Mouse (Mus musculus) stomach, embryonic 14.5 days (tissue): ENCODE results near the gene Rcsd1. TPM values are rescaled to one million over a fixed set of nuclear protein-coding genes. Genes with fewer than 3 reads are reported as not detected.

ENCODE experiments used
- ATAC-seq: fragments of 200-750 bp; cut with Nextera tagmentation; 2 replicates; pipeline ENCODE4 v1.8.0; 2017; ENCODE audit warnings: low read depth, moderate TSS enrichment; ENCODE audit not compliant: insufficient number of reproducible peaks, insufficient read depth, low FRiP score
- H3K27ac ChIP-seq: fragments of 300-500 bp; sonication (generic); 2 replicates; pipeline ENCODE4 v1.5.1; 2014; ENCODE audit warnings: mild to moderate bottlenecking, low read length, moderate library complexity, mixed read lengths
- H3K27me3 ChIP-seq: fragments of 300-500 bp; sonication (generic); 2 replicates; pipeline ENCODE4 v1.6.1; 2014; ENCODE audit warnings: low read length, control low read depth, mixed read lengths; ENCODE audit not compliant: control insufficient read depth, insufficient read depth
- H3K36me3 ChIP-seq: fragments of 300-500 bp; sonication (generic); 2 replicates; pipeline ENCODE4 v1.6.1; 2014; ENCODE audit warnings: mild to moderate bottlenecking, control low read depth, low read length, moderate library complexity, mixed read lengths; ENCODE audit not compliant: control insufficient read depth, insufficient read depth
- H3K4me1 ChIP-seq: fragments of 300-500 bp; sonication (generic); 2 replicates; pipeline ENCODE4 v1.6.1; 2014; ENCODE audit warnings: low read length, control low read depth, mixed read lengths; ENCODE audit not compliant: control insufficient read depth, insufficient read depth
- H3K4me2 ChIP-seq: fragments of 300-500 bp; sonication (generic); replicated peaks from 2 replicates; pipeline ENCODE4 v1.6.1; 2014; ENCODE audit warnings: low read depth, low read length, control low read depth
- H3K4me3 ChIP-seq: fragments of 300-500 bp; sonication (generic); 2 replicates; pipeline ENCODE4 v1.5.1; 2014; ENCODE audit warnings: low read depth, low read length, control low read depth
- H3K9ac ChIP-seq: fragments of 300-500 bp; sonication (generic); replicated peaks from 2 replicates; pipeline ENCODE4 v1.6.1; 2014; ENCODE audit warnings: low read depth, mild to moderate bottlenecking, control low read depth, low read length, moderate library complexity, mixed read lengths
- H3K9me3 ChIP-seq: fragments of 300-500 bp; sonication (generic); 2 replicates; pipeline ENCODE4 v1.6.1; 2016; ENCODE audit warnings: low read depth, low read length, control low read depth; ENCODE audit not compliant: control insufficient read depth
- WGBS: fragments of 180-500 bp; shearing (Covaris S2); extraction: QIAGEN DNeasy Blood & Tissue Kit; methylation state at CpG from one replicate; pipeline ENCODE4 v1.1.7; 2014; 5-methylcytosine and 5-hydroxymethylcytosine counted together
- polyA plus RNA-seq: library from polyadenylated mRNA; unstranded; fragments of >200 nt; fragmentation: Nextera tagmentation; extraction: Ambion mirVana; gene quantifications from 2 replicates; pipeline ENCODE4 v1.2.1, GENCODE M21; 2014

Rcsd1 gene
- polyA plus RNA-seq, 1 experiment from 2014 or later: 44.0 TPM

DNA sequence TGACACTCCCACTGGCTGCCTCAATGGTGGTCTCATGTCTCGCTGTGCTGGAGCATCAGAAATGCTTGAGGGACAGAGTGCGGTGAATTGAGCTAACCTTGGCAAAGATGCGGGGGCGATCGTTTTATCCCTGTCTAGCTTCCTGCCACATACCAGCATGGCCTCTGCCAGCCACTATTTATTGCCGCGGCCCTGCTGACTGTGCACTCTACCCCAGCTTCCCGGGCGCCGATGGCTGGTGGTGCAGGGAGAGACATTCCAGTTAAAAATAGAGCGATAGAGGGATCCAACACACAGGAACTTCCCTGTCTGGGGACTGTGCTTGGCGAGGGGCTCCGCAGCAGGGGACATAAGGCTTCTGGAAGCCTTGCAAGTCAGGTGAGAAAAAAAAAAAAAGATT is 42.2 kb downstream of the Rcsd1 start:
- Histone ChIP-seq H3K36me3 (0 out of 2 replicates have a peak, but pooled peaks cover 8% of the 10 kb centered on the region), H3K4me1 (no peaks in the 10 kb centered on the region), H3K27ac (no peak overlapping the region), H3K4me2 (no peak overlapping the region), H3K4me3 (no peak overlapping the region), H3K27me3 (no peaks in the 10 kb centered on the region), H3K9ac (no peak overlapping the region), H3K9me3 (no peaks in the 10 kb centered on the region)
- WGBS: 49% methylated on average over 13 of the region's 13 CpGs
- no peak for ATAC-seq

DNA sequence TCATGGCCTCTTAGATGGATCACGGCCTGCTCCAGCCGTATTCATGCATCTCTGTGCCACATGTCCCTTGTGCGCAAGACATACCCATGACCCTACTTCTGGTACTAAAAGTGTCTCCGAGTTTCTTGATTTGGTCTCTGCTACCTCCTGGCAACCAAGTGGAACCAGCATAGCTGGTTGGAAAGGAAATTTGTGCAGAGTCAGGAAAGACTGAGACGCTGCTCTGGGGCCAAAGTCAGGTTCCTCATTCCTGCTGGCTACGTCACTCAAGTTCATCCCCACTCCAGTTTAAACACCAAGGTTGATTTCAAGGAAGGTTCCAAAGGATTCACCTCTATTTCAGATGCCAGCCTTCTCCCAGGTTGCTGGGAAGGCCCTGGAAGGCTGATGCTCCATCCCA is 42.6 kb downstream of the Rcsd1 start:
- no peak overlapping the region for H3K4me2 ChIP-seq
- H3K9ac ChIP-seq: no peak overlapping the region
- no peaks in the 10 kb centered on the region for H3K4me1 ChIP-seq
- H3K27me3 ChIP-seq: no peaks in the 10 kb centered on the region
- WGBS: 90% methylated on average over 6 of the region's 6 CpGs
- H3K9me3 ChIP-seq: no peaks in the 10 kb centered on the region
- peaks cover 8% of the 10 kb centered on the region; the same call in 1 of the 2 replicates for H3K36me3 ChIP-seq
- no peak overlapping the region for H3K4me3 ChIP-seq
- H3K27ac ChIP-seq: no peak overlapping the region
- ATAC-seq: no peak

DNA sequence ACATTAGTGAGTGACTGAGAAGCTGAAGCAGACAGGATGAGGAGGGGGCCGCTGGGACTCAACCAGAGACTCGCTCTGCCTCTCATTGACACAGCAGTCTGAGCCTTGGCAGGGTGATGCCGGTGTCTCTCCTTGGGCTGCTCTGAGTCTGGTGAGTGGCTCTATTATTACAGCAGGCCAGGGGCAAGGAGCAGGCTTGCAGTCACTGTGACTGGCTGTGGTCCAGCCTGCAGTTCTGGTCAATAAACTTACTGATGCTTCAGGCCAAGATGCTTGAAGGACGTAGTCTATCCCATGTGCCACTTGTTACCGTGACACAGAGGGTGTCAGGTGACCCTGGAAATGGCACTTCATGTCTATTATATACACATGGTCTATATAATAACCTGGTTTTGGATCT is 43.8 kb downstream of the Rcsd1 start:
- no peaks in the 10 kb centered on the region for H3K9me3 ChIP-seq
- no peak overlapping the region for H3K4me3 ChIP-seq
- WGBS: 83% methylated on average over 5 of the region's 5 CpGs
- H3K27me3 ChIP-seq: no peaks in the 10 kb centered on the region
- no peak overlapping the region for H3K27ac ChIP-seq
- no peaks in the 10 kb centered on the region for H3K4me1 ChIP-seq
- H3K4me2 ChIP-seq: no peak overlapping the region
- H3K36me3 ChIP-seq: peaks cover 8% of the 10 kb centered on the region; the same call in 1 of the 2 replicates
- no peak overlapping the region for H3K9ac ChIP-seq
- ATAC-seq: no peak

DNA sequence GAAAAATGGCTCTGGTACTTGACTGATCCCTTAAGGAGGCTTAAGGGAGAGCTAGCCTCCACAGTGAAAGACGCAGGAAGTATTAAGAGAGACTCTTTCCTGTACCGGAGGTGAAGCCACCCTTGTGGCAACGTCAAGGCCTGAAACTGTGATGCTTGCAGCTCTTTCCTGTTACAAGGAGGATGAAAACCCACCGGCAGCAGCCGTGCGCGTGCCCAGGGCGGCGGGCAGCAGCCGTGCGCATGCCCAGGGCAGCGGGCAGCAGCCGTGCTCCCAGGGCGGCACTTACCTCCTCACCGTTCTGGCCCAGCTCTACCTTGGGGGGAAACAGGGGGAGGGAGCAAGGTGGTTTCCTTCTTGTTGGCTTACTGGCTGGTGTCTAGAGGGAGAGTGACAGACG is 46.3 kb downstream of the Rcsd1 start:
- Histone ChIP-seq H3K9ac (no peak overlapping the region), H3K27me3 (no peaks in the 10 kb centered on the region), H3K27ac (peak overlapping the region; percentile 13; the same call in 1 of the 2 replicates), H3K36me3 (peaks cover 8% of the 10 kb centered on the region; the same call in 1 of the 2 replicates), H3K4me2 (no peak overlapping the region), H3K4me1 (no peaks in the 10 kb centered on the region), H3K9me3 (no peaks in the 10 kb centered on the region), H3K4me3 (no peak overlapping the region)
- WGBS: 73% methylated on average over 16 of the region's 16 CpGs
- ATAC-seq: no peak

DNA sequence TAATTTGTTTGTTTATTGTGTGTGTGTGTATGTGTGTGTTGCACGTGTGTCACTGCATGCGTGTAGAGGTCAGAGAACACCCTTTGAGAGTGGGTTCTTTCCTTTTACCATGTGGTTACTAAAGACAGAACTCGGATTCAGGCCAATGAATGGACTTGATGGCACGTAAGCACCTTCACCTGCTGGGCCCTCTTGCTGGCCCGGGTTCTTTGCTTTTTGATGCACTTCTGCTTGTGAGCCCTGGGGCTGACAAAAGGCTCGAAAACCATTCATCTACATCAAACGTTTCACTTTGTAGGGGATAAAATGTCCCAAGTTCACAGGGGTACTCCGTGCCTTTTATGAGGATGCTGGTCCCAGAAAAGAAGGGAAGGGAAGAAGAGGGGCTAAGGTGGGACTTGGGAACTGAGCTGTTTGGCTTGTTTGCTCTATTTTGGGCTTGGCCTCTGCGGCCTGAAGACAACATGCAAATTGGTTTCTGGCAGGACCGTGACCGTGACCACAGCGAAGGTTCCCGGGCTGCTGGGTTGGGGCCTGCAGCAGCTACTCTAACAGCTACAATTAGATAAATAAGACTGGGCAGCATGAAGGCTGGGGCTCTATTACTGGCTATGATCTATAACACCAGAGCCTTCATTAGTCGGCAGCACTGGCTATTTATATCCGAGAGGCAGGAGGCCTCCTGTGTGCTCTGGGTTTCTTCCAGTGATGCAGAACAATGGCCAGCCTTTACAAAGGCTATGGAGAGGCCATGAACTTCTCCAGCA is 46.9 kb downstream of the Rcsd1 start:
- no peak overlapping the region for H3K4me3 ChIP-seq
- H3K9me3 ChIP-seq: no peaks in the 10 kb centered on the region
- 64% methylated on average over 15 of the region's 15 CpGs for WGBS
- H3K9ac ChIP-seq: no peak overlapping the region
- H3K27ac ChIP-seq: peak overlapping the region; percentile 13; the same call in 1 of the 2 replicates
- ATAC-seq: no peak
- H3K4me2 ChIP-seq: no peak overlapping the region
- H3K4me1 ChIP-seq: no peaks in the 10 kb centered on the region
- no peaks in the 10 kb centered on the region for H3K27me3 ChIP-seq
- peaks cover 11% of the 10 kb centered on the region; the same call in 1 of the 2 replicates for H3K36me3 ChIP-seq

DNA sequence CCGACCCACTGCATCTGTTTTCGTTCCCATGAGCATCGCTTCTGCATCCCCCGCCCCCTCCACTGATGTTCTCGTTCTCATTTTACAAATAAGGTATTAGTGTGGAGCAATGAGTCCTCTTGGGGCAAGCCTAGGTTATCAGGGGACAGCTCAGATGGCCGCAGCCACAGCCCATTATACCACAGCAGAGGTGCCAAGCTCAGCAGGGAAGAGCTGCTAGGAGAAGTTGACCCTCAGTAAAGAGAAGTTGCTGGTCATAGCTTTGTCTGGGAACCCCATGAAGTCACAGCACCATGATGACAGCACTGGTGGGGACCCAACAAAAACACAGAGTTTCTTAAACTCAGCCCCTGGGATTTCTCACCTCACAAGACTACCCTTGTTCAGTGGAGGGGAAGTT is 47.8 kb downstream of the Rcsd1 start:
- 79% methylated on average over 6 of the region's 6 CpGs for WGBS
- Histone ChIP-seq H3K9ac (no peak overlapping the region), H3K4me2 (no peak overlapping the region), H3K9me3 (no peaks in the 10 kb centered on the region), H3K4me3 (no peak overlapping the region), H3K27ac (no peak overlapping the region), H3K36me3 (peaks cover 15% of the 10 kb centered on the region; the same call in 1 of the 2 replicates), H3K4me1 (no peaks in the 10 kb centered on the region), H3K27me3 (no peaks in the 10 kb centered on the region)
- ATAC-seq: no peak

DNA sequence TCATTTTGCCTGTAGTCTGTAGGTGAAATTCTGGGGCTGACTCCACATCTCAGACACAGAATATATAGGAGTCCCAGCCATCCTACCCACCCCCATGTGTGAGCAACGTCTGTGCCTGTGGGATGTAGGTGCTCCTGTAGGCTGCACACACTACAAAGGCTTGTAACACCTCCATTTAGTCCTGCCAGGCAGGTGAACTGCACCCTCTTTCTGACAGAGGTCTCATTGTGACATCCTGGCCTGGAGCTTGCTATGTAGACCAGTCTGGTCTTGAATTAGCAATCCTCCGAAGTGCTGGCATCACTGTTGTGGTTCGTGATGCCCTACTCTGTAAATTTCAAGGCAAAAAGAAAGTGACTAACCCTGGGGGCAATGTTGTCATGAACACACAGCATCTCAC is 48.4 kb downstream of the Rcsd1 start:
- Histone ChIP-seq H3K9ac (no peak overlapping the region), H3K27me3 (no peaks in the 10 kb centered on the region), H3K4me2 (no peak overlapping the region), H3K4me3 (no peak overlapping the region), H3K36me3 (peaks cover 15% of the 10 kb centered on the region; the same call in 1 of the 2 replicates), H3K9me3 (no peaks in the 10 kb centered on the region), H3K4me1 (no peaks in the 10 kb centered on the region), H3K27ac (no peak overlapping the region)
- ATAC-seq: no peak
- WGBS: 57% methylated on average over 3 of the region's 3 CpGs

DNA sequence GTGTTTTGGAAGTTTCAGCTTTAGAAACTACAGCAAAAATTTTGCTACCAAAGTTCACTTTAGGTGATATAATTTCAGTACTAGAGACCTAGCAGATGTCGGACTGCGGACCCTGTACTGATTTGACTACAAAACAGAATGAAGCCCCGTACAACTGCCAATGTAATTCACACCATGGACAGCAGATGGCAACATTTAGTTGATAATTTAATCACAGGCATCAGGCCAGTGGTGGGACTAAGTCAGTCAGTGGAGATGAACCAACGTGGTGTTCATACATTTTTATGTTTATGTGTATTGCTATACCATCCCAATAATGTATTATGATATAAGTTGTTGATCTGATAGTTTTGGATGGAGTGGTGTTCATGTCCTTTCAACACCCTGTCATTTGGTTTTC is 48.8 kb downstream of the Rcsd1 start:
- H3K36me3 ChIP-seq: peaks cover 15% of the 10 kb centered on the region; the same call in 1 of the 2 replicates
- 30% methylated on average over 4 of the region's 4 CpGs for WGBS

More for the DNA sequence above, 48.8 kb downstream of the Rcsd1 start:
- no peak; the same call in 1 of the 2 replicates for ATAC-seq
- Histone ChIP-seq H3K9me3 (no peaks in the 10 kb centered on the region), H3K4me1 (no peaks in the 10 kb centered on the region), H3K27me3 (no peaks in the 10 kb centered on the region), H3K9ac (no peak overlapping the region), H3K4me2 (no peak overlapping the region), H3K27ac (no peak overlapping the region), H3K4me3 (no peak overlapping the region)
